In the genomic region with DNA sequence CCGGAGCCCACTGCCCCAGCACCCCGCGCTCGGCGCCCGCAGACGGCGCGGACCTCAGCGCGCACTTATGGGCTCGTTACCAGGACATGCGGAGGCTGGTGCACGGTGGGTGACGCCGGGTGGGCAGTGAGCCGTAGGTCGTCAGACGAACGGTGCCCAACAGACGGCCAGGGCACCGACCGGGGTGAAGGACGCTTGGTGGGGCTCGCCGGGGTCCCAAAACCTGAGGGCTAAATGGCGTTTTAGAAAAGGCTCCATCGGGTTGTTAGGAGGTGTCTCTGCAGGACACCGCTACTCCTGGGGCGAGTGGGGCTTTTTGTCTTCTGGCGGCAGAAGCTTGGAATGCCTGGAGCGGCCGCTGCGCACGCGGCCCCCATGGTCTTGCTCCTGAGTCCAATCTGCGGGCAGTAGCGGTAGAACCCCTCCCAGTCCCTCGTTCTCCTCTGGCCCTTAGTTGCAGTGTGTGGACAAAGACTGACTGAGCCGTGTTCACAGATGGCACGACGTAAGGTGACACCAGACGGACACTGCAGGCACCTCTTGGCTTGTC, we compare ENCODE assay signal across 8 mouse cellular contexts. TPM values are rescaled to one million over a fixed set of nuclear protein-coding genes. Genes with fewer than 3 reads are reported as not detected.
DNase-seq lines count a peak whose midpoint lies in the region; ATAC-seq and TF ChIP-seq lines count a peak whose summit lies in the region.

No protein-coding gene starts in this region.

- TF ChIP-seq EP300 in heart, postnatal 0 days (IDR thresholded peaks at IDR 0.05; ENCODE audit: low read depth), result no peak

- no peaks in the 10 kb centered on the region for H3K9me3 ChIP-seq in heart, postnatal 0 days (replicated peaks; ENCODE audit: control insufficient read depth, low read length)
- H3K9me3 ChIP-seq in liver, embryonic 11.5 days (ENCODE audit: control insufficient read depth, low read length), result no peaks in the 10 kb centered on the region

- no peak for TF ChIP-seq POLR2A in bone marrow, adult 2 months (IDR thresholded peaks at IDR 0.05; ENCODE audit: borderline replicate concordance, control insufficient read depth, low read depth, low read length)

- ATAC-seq in heart, postnatal 0 days (ENCODE audit: insufficient read depth, low read depth), result peak; percentile 0; the same call in 1 of the 2 replicates
- no peak; the same call in 1 of the 2 replicates for ATAC-seq in liver, embryonic 11.5 days (replicated peaks; ENCODE audit: low FRiP score)
- ATAC-seq in activated CD4-positive, CD25-positive, alpha-beta regulatory T cell, adult 4 months, result no peak

- H3K4me3 ChIP-seq in bone marrow, adult 2 months (replicated peaks; ENCODE audit: control insufficient read depth, low read depth, low read length), result peak overlapping the region; percentile 79
- H3K4me3 ChIP-seq in heart, postnatal 0 days (ENCODE audit: low read depth, low read length), result peak overlapping the region; percentile 61
- peak overlapping the region; percentile 83 for H3K4me3 ChIP-seq in liver, embryonic 11.5 days (ENCODE audit: low read depth, low read length)

- no peaks in the 10 kb centered on the region for H3K27me3 ChIP-seq in heart, postnatal 0 days (ENCODE audit: control insufficient read depth, insufficient read depth, low read length)
- no peaks in the 10 kb centered on the region for H3K27me3 ChIP-seq in liver, embryonic 11.5 days (replicated peaks; ENCODE audit: control insufficient read depth, insufficient read depth, low read length)

- 1% methylated on average over 43 of the region's 43 CpGs for WGBS in bone marrow, adult 2 months
- WGBS in heart, postnatal 0 days, result under 1% methylated on average over 40 of the region's 43 CpGs
- WGBS in liver, embryonic 11.5 days, result under 1% methylated on average over 43 of the region's 43 CpGs

- peaks cover 5% of the 10 kb centered on the region; the same call in 1 of the 2 replicates for H3K4me1 ChIP-seq in bone marrow, adult 2 months (ENCODE audit: control insufficient read depth, insufficient read depth, low read length)
- peaks cover 50% of the 10 kb centered on the region for H3K4me1 ChIP-seq in heart, postnatal 0 days (ENCODE audit: control insufficient read depth, insufficient read depth)
- H3K4me1 ChIP-seq in liver, embryonic 11.5 days (replicated peaks; ENCODE audit: control insufficient read depth, insufficient read depth, low read length), result peaks cover 36% of the 10 kb centered on the region

- no peak for TF ChIP-seq CTCF in bone marrow, adult 2 months (IDR thresholded peaks at IDR 0.05; ENCODE audit: control insufficient read depth, insufficient read depth, low read length)
- TF ChIP-seq CTCF in heart, postnatal 0 days (IDR thresholded peaks at IDR 0.05; ENCODE audit: low read depth), result no peak

- H3K4me2 ChIP-seq in heart, postnatal 0 days (ENCODE audit: low read depth, low read length), result peak overlapping the region; percentile 80
- H3K4me2 ChIP-seq in liver, embryonic 11.5 days, result peak overlapping the region; percentile 85

- peak; percentile 23 for DNase-seq in kidney, adult 9 months
- DNase-seq in kidney, postnatal 14 days, result no peak
- no peak for DNase-seq in heart, postnatal 0 days (ENCODE audit: low spot score)
- DNase-seq in liver, embryonic 11.5 days (ENCODE audit: low spot score), result peak; percentile 65
- DNase-seq in retina, postnatal 1 day, result peak; percentile 57
- DNase-seq in adrenal gland, postnatal 14 days, result no peak

- H3K9ac ChIP-seq in heart, postnatal 0 days (replicated peaks; ENCODE audit: low read depth, low read length), result peak overlapping the region; percentile 71
- H3K9ac ChIP-seq in liver, embryonic 11.5 days (ENCODE audit: low read depth, low read length), result peak overlapping the region; percentile 85

- H3K27ac ChIP-seq in bone marrow, adult 2 months (ENCODE audit: control insufficient read depth, insufficient read depth, low read depth, low read length, poor library complexity), result peak overlapping the region; percentile 17; the same call in 1 of the 2 replicates
- peak overlapping the region; percentile 72 for H3K27ac ChIP-seq in heart, postnatal 0 days (ENCODE audit: low read depth)
- H3K27ac ChIP-seq in liver, embryonic 11.5 days (ENCODE audit: low read depth, low read length), result peak overlapping the region; percentile 82

- peaks cover 13% of the 10 kb centered on the region for H3K36me3 ChIP-seq in heart, postnatal 0 days (replicated peaks; ENCODE audit: control insufficient read depth, insufficient read depth, low read length)
- peaks cover 31% of the 10 kb centered on the region for H3K36me3 ChIP-seq in liver, embryonic 11.5 days (ENCODE audit: control insufficient read depth, insufficient read depth, low read length)

RNA-seq across cellular contexts. Expression of a gene that starts 0.5 kb away (rescaled TPM):
- 22.9 and 25.2 TPM in 2 replicates for polyA plus RNA-seq in bone marrow, adult 2 months (2011; ENCODE audit: insufficient read depth, insufficient read length, low replicate concordance, missing spikeins)
- total RNA-seq in heart, postnatal 0 days (2014; rRNA removed; ENCODE audit: low replicate concordance), result 212 and 269 TPM in 2 replicates
- polyA plus RNA-seq in heart, postnatal 0 days (2015; fragmentation: Nextera tagmentation; extraction: Ambion mirVana), result 146 and 158 TPM in 2 replicates
- polyA plus RNA-seq in liver, embryonic 11.5 days (2014; fragmentation: Nextera tagmentation; extraction: Ambion mirVana), result 401 and 406 TPM in 2 replicates
- 48.5 and 57.7 TPM in 2 replicates for total RNA-seq in adrenal gland, postnatal 14 days (2021)
- not detected for polyA plus RNA-seq in activated CD4-positive, CD25-positive, alpha-beta regulatory T cell, adult 4 months (2017; shearing (Covaris generic))

RNA-seq across cellular contexts. Expression of a gene that starts 2.6 kb away (rescaled TPM):
- 29.0 and 45.8 TPM in 2 replicates for polyA plus RNA-seq in bone marrow, adult 2 months (2011; ENCODE audit: insufficient read depth, insufficient read length, low replicate concordance, missing spikeins)
- 12.7 and 28.8 TPM in 2 replicates for total RNA-seq in heart, postnatal 0 days (2014; rRNA removed; ENCODE audit: low replicate concordance)
- 194 and 207 TPM in 2 replicates for polyA plus RNA-seq in heart, postnatal 0 days (2015; fragmentation: Nextera tagmentation; extraction: Ambion mirVana)
- polyA plus RNA-seq in liver, embryonic 11.5 days (2014; fragmentation: Nextera tagmentation; extraction: Ambion mirVana), result 90.3 and 107 TPM in 2 replicates
- total RNA-seq in adrenal gland, postnatal 14 days (2021), result 75.2 and 104 TPM in 2 replicates
- polyA plus RNA-seq in activated CD4-positive, CD25-positive, alpha-beta regulatory T cell, adult 4 months (2017; shearing (Covaris generic)), result 100 to 1,000 TPM in 1 of 2 experiments, 10 to 100 TPM in 1; 76.4 to 122 TPM

RNA-seq across cellular contexts. Expression of a gene that starts 37.1 kb away (rescaled TPM):
- polyA plus RNA-seq in bone marrow, adult 2 months (2011; ENCODE audit: insufficient read depth, insufficient read length, low replicate concordance, missing spikeins), result 56.3 and 73.4 TPM in 2 replicates
- 75.3 and 90.4 TPM in 2 replicates for total RNA-seq in heart, postnatal 0 days (2014; rRNA removed; ENCODE audit: low replicate concordance)
- polyA plus RNA-seq in heart, postnatal 0 days (2015; fragmentation: Nextera tagmentation; extraction: Ambion mirVana), result 24.0 and 25.4 TPM in 2 replicates
- 25.3 and 39.9 TPM in 2 replicates for polyA plus RNA-seq in liver, embryonic 11.5 days (2014; fragmentation: Nextera tagmentation; extraction: Ambion mirVana)
- 74.4 and 78.6 TPM in 2 replicates for total RNA-seq in adrenal gland, postnatal 14 days (2021)
- polyA plus RNA-seq in activated CD4-positive, CD25-positive, alpha-beta regulatory T cell, adult 4 months (2017; shearing (Covaris generic)), result 1 to 10 TPM; 1.6 to 1.9 TPM

Comparison
In these comparisons a context has a peak if more than half of its experiments do, and no peak if none do; other contexts are left out.
1. DNase-seq: peak in kidney, adult 9 months (single experiment), liver, embryonic 11.5 days (single experiment) and retina, postnatal 1 day (single experiment); none in kidney, postnatal 14 days (single experiment), heart, postnatal 0 days (single experiment) and adrenal gland, postnatal 14 days (single experiment).
2. H3K27ac ChIP-seq: peak in every context shown above with its lines; median percentile 82 in liver, embryonic 11.5 days; 72 in heart, postnatal 0 days; 17 in bone marrow, adult 2 months.
3. RNA of a gene that starts 0.5 kb away (polyA plus RNA-seq): 401 to 406 TPM in liver, embryonic 11.5 days, 146 to 158 TPM in heart, postnatal 0 days and 22.9 to 25.2 TPM in bone marrow, adult 2 months; not detected in activated CD4-positive, CD25-positive, alpha-beta regulatory T cell, adult 4 months; every median in the first group is over 10 times any median in the second.
4. Peak in every context shown above with its lines, with median percentiles within 50 percentile points of each other: H3K4me3 ChIP-seq.